11 mouse cellular contexts compared by ENCODE assay signal in genomic region chr4:53316796-53317452, GRCm38 (mm10).
A peak's percentile ranks its signal among the peaks of the same experiment; 100 is the strongest.
DNase-seq lines count a peak whose midpoint lies in the region; ATAC-seq and TF ChIP-seq lines count a peak whose summit lies in the region.
"Had no signal": no experiment of that assay in that cellular context is flagged by ENCODE, and none has a peak within 500 bp of the region (broad histone marks: within the 10 kb centered on the region; RNA-seq: fewer than 3 reads in every experiment).

No protein-coding gene starts in this region.

- peak; percentile 82 for DNase-seq in liver, adult 2 months (ENCODE audit: extremely low read depth, low read depth, low spot score)
- DNase-seq in liver, result no peak
- peak; percentile 13 for DNase-seq in T-cell, adult 2 months (ENCODE audit: low spot score)
- DNase-seq in ovary, postnatal 14 days (ENCODE audit: low spot score), result no peak
- DNase-seq in embryo, embryonic 11 days, result no peak
- DNase-seq: heart, adult 18-20 months; thymus, postnatal 36 days had no signal

- 41% methylated on average over 14 of the region's 14 CpGs for WGBS in liver, adult 2 months
- WGBS in forebrain, embryonic 16.5 days, result 75% methylated on average over 14 of the region's 14 CpGs
- 78% methylated on average over 14 of the region's 14 CpGs for WGBS in midbrain, embryonic 15.5 days

- no peaks in the 10 kb centered on the region for H3K9me3 ChIP-seq in forebrain, embryonic 16.5 days (ENCODE audit: control insufficient read depth, low read length)
- H3K9me3 ChIP-seq in midbrain, embryonic 15.5 days, result no peaks in the 10 kb centered on the region
- H3K9me3 ChIP-seq: liver, embryonic 15.5 days had no signal

- TF ChIP-seq CTCF in liver, adult 2 months (IDR thresholded peaks at IDR 0.05; ENCODE audit: low read depth, low read length), result no peak

- no peaks in the 10 kb centered on the region for H3K79me2 ChIP-seq in liver, adult 2 months (ENCODE audit: control insufficient read depth, insufficient read depth, low read length)

- peaks cover 30% of the 10 kb centered on the region for H3K4me1 ChIP-seq in liver, adult 2 months (ENCODE audit: control insufficient read depth, insufficient read depth, low read length)
- peaks cover 36% of the 10 kb centered on the region for H3K4me1 ChIP-seq in forebrain, embryonic 16.5 days (replicated peaks; ENCODE audit: control insufficient read depth, insufficient read depth, low read length)
- H3K4me1 ChIP-seq in midbrain, embryonic 15.5 days, result peaks cover 13% of the 10 kb centered on the region; the same call in 1 of the 2 replicates

- H3K36me3 ChIP-seq in liver, adult 2 months (ENCODE audit: control insufficient read depth, insufficient read depth, low read length), result no peaks in the 10 kb centered on the region
- H3K36me3 ChIP-seq in forebrain, embryonic 16.5 days (ENCODE audit: control insufficient read depth, insufficient read depth), result no peaks in the 10 kb centered on the region
- H3K36me3 ChIP-seq in midbrain, embryonic 15.5 days (replicated peaks), result no peaks in the 10 kb centered on the region
- H3K36me3 ChIP-seq: liver, embryonic 15.5 days had no signal

- no peak overlapping the region for H3K9ac ChIP-seq in liver, adult 2 months (ENCODE audit: low read depth, low read length)
- no peak overlapping the region for H3K9ac ChIP-seq in forebrain, embryonic 16.5 days (replicated peaks; ENCODE audit: low read depth, low read length)
- no peak overlapping the region for H3K9ac ChIP-seq in midbrain, embryonic 15.5 days
- H3K9ac ChIP-seq: liver, embryonic 15.5 days had no signal

- peak overlapping the region; percentile 58 for H3K27ac ChIP-seq in liver, adult 2 months (replicated peaks; ENCODE audit: insufficient read depth, low read depth, low read length)
- H3K27ac ChIP-seq in forebrain, embryonic 16.5 days (ENCODE audit: low read length), result peak overlapping the region; percentile 13
- peak overlapping the region; percentile 54 for H3K27ac ChIP-seq in midbrain, embryonic 15.5 days
- H3K27ac ChIP-seq: liver, embryonic 15.5 days had no signal

- H3K4me2 ChIP-seq in forebrain, embryonic 16.5 days (ENCODE audit: low read length), result no peak overlapping the region
- no peak overlapping the region for H3K4me2 ChIP-seq in midbrain, embryonic 15.5 days
- H3K4me2 ChIP-seq: liver, embryonic 15.5 days had no signal

- no peak for TF ChIP-seq POLR2A in liver, adult 2 months (IDR thresholded peaks at IDR 0.05; ENCODE audit: extremely low read depth, insufficient read depth, low read length)

- ATAC-seq in forebrain, embryonic 16.5 days, result peak; percentile 16; the same call in 1 of the 2 replicates
- ATAC-seq in midbrain, embryonic 15.5 days (replicated peaks), result peak; percentile 57
- ATAC-seq in activated CD4-positive, CD25-positive, alpha-beta regulatory T cell, adult 4 months, result no peak

- H3K27me3 ChIP-seq in liver, adult 2 months (ENCODE audit: control insufficient read depth, insufficient read depth, low read length), result no peaks in the 10 kb centered on the region
- H3K27me3 ChIP-seq in forebrain, embryonic 16.5 days (replicated peaks; ENCODE audit: control insufficient read depth, insufficient read depth, low read length), result no peaks in the 10 kb centered on the region
- H3K27me3 ChIP-seq in midbrain, embryonic 15.5 days (replicated peaks), result no peaks in the 10 kb centered on the region
- H3K27me3 ChIP-seq: liver, embryonic 15.5 days had no signal

- no peak overlapping the region for H3K4me3 ChIP-seq in liver, adult 2 months (ENCODE audit: insufficient read depth, low read depth, low read length)
- no peak overlapping the region for H3K4me3 ChIP-seq in forebrain, embryonic 16.5 days (replicated peaks; ENCODE audit: low read length)
- H3K4me3 ChIP-seq in midbrain, embryonic 15.5 days, result no peak overlapping the region
- H3K4me3 ChIP-seq: liver, embryonic 15.5 days had no signal

Comparison
In these comparisons a context has a peak if more than half of its experiments do, and no peak if none do; other contexts are left out.
1. DNase-seq: peak in liver, adult 2 months (single experiment) and T-cell, adult 2 months (single experiment); none in liver (single experiment), ovary, postnatal 14 days (single experiment) and embryo, embryonic 11 days (single experiment).
2. Peak in every context shown above with its lines, with median percentiles within 50 percentile points of each other: H3K27ac ChIP-seq.